ENCODE assay signal across 9 mouse cellular contexts in genomic region chr4:115890066-115890465, GRCm38 (mm10). TPM values are rescaled to one million over a fixed set of nuclear protein-coding genes. Genes with fewer than 3 reads are reported as not detected.
DNase-seq lines count a peak whose midpoint lies in the region; ATAC-seq lines count a peak whose summit lies in the region.
"Had no signal": no experiment of that assay in that cellular context is flagged by ENCODE, and none has a peak within 500 bp of the region (broad histone marks: within the 10 kb centered on the region; RNA-seq: fewer than 3 reads in every experiment).

No protein-coding gene starts in this region.

- no peak overlapping the region for H3K9ac ChIP-seq in heart, embryonic 15.5 days
- peak overlapping the region; percentile 42 for H3K9ac ChIP-seq in hindbrain, embryonic 12.5 days
- peak overlapping the region; percentile 12 for H3K9ac ChIP-seq in midbrain, embryonic 12.5 days (replicated peaks)

- H3K4me2 ChIP-seq in heart, embryonic 15.5 days: peak overlapping the region; percentile 60
- peak overlapping the region; percentile 58 for H3K4me2 ChIP-seq in hindbrain, embryonic 12.5 days (replicated peaks)
- H3K4me2 ChIP-seq in midbrain, embryonic 12.5 days (replicated peaks): peak overlapping the region; percentile 57

- H3K36me3 ChIP-seq in heart, embryonic 15.5 days: no peaks in the 10 kb centered on the region
- H3K36me3 ChIP-seq in hindbrain, embryonic 12.5 days: no peaks in the 10 kb centered on the region
- H3K36me3 ChIP-seq in midbrain, embryonic 12.5 days: no peaks in the 10 kb centered on the region

- no peaks in the 10 kb centered on the region for H3K9me3 ChIP-seq in heart, embryonic 15.5 days (replicated peaks)
- no peaks in the 10 kb centered on the region for H3K9me3 ChIP-seq in hindbrain, embryonic 12.5 days (replicated peaks)
- H3K9me3 ChIP-seq in midbrain, embryonic 12.5 days: no peaks in the 10 kb centered on the region

- H3K27ac ChIP-seq in heart, embryonic 15.5 days: no peak overlapping the region
- no peak overlapping the region for H3K27ac ChIP-seq in hindbrain, embryonic 12.5 days
- H3K27ac ChIP-seq in midbrain, embryonic 12.5 days (replicated peaks): no peak overlapping the region

- no peak for ATAC-seq in heart, embryonic 15.5 days (replicated peaks; ENCODE audit: insufficient number of reproducible peaks, insufficient read depth, low FRiP score, low read depth)
- no peak for ATAC-seq in hindbrain, embryonic 12.5 days (ENCODE audit: low FRiP score)
- ATAC-seq in midbrain, embryonic 12.5 days (ENCODE audit: low FRiP score, low read depth): peak; percentile 45

- 15% methylated on average over 6 of the region's 6 CpGs for WGBS in heart, embryonic 15.5 days
- 11% methylated on average over 6 of the region's 6 CpGs for WGBS in hindbrain, embryonic 12.5 days
- 13% methylated on average over 6 of the region's 6 CpGs for WGBS in midbrain, embryonic 12.5 days

- H3K4me1 ChIP-seq in heart, embryonic 15.5 days (replicated peaks): peaks cover 8% of the 10 kb centered on the region
- H3K4me1 ChIP-seq in hindbrain, embryonic 12.5 days: peaks cover 9% of the 10 kb centered on the region
- H3K4me1 ChIP-seq in midbrain, embryonic 12.5 days: peaks cover 10% of the 10 kb centered on the region

- peaks cover 57% of the 10 kb centered on the region for H3K27me3 ChIP-seq in heart, embryonic 15.5 days
- H3K27me3 ChIP-seq in hindbrain, embryonic 12.5 days: peaks cover 47% of the 10 kb centered on the region
- H3K27me3 ChIP-seq in midbrain, embryonic 12.5 days: peaks cover 54% of the 10 kb centered on the region

- H3K4me3 ChIP-seq in heart, embryonic 15.5 days: peak overlapping the region; percentile 32
- peak overlapping the region; percentile 32 for H3K4me3 ChIP-seq in hindbrain, embryonic 12.5 days
- H3K4me3 ChIP-seq in midbrain, embryonic 12.5 days: peak overlapping the region; percentile 34

- DNase-seq in heart, adult 9 months (ENCODE audit: low spot score in 2 of 2): no peak
- DNase-seq in Muller cell, postnatal 12 days (ENCODE audit: inconsistent ontology term): peak; percentile 24
- DNase-seq in adrenal gland, postnatal 4 days (ENCODE audit: low spot score in 2 of 2): no peak
- no peak for DNase-seq in thymus, postnatal 4 days
- no peak for DNase-seq in ovary, postnatal 10 days (ENCODE audit: low spot score)
- DNase-seq: gastrocnemius, postnatal 14 days had no signal

RNA-seq across cellular contexts. Expression of gene 6430628N08Rik, which starts 0.4 kb away (rescaled TPM):
- polyA plus RNA-seq in heart, embryonic 15.5 days (2015; fragmentation: Nextera tagmentation; extraction: Ambion mirVana): not detected in 2 replicates
- 0.17 TPM in 1 of 2 replicates, not detected in the other for polyA plus RNA-seq in hindbrain, embryonic 12.5 days (2016; fragmentation: Nextera tagmentation; extraction: Ambion mirVana)
- 0.42 and 0.50 TPM in 2 replicates for polyA plus RNA-seq in midbrain, embryonic 12.5 days (2016; fragmentation: Nextera tagmentation; extraction: Ambion mirVana)
- total RNA-seq in adrenal gland, postnatal 4 days (2021): not detected
- total RNA-seq: gastrocnemius, postnatal 14 days had no signal

RNA-seq across cellular contexts. Expression of gene Kncn, which starts 5.9 kb away (rescaled TPM):
- not detected in 2 replicates for polyA plus RNA-seq in heart, embryonic 15.5 days (2015; fragmentation: Nextera tagmentation; extraction: Ambion mirVana)
- polyA plus RNA-seq in hindbrain, embryonic 12.5 days (2016; fragmentation: Nextera tagmentation; extraction: Ambion mirVana): not detected in 2 replicates
- not detected in 2 replicates for polyA plus RNA-seq in midbrain, embryonic 12.5 days (2016; fragmentation: Nextera tagmentation; extraction: Ambion mirVana)
- total RNA-seq in adrenal gland, postnatal 4 days (2021): not detected
- total RNA-seq: gastrocnemius, postnatal 14 days had no signal

RNA-seq across cellular contexts. Expression of gene Dmbx1, which starts 49.7 kb away (rescaled TPM):
- 0.03 and 0.04 TPM in 2 replicates for polyA plus RNA-seq in heart, embryonic 15.5 days (2015; fragmentation: Nextera tagmentation; extraction: Ambion mirVana)
- polyA plus RNA-seq in hindbrain, embryonic 12.5 days (2016; fragmentation: Nextera tagmentation; extraction: Ambion mirVana): 10.1 and 14.7 TPM in 2 replicates
- polyA plus RNA-seq in midbrain, embryonic 12.5 days (2016; fragmentation: Nextera tagmentation; extraction: Ambion mirVana): 18.2 and 18.3 TPM in 2 replicates
- not detected for total RNA-seq in adrenal gland, postnatal 4 days (2021)
- total RNA-seq: gastrocnemius, postnatal 14 days had no signal

RNA-seq across cellular contexts. Expression of gene Mknk1, which starts 51.1 kb away (rescaled TPM):
- 17.3 and 26.9 TPM in 2 replicates for polyA plus RNA-seq in heart, embryonic 15.5 days (2015; fragmentation: Nextera tagmentation; extraction: Ambion mirVana)
- 28.0 and 30.8 TPM in 2 replicates for polyA plus RNA-seq in hindbrain, embryonic 12.5 days (2016; fragmentation: Nextera tagmentation; extraction: Ambion mirVana)
- 28.0 and 30.1 TPM in 2 replicates for polyA plus RNA-seq in midbrain, embryonic 12.5 days (2016; fragmentation: Nextera tagmentation; extraction: Ambion mirVana)
- total RNA-seq in adrenal gland, postnatal 4 days (2021): 10 to 100 TPM; 52.7 to 59.0 TPM

Comparison
In these comparisons a context has a peak if more than half of its experiments do, and no peak if none do; other contexts are left out.
1. RNA of gene Dmbx1, which starts 49.7 kb away (polyA plus RNA-seq): 18.2 to 18.3 TPM in midbrain, embryonic 12.5 days and 10.1 to 14.7 TPM in hindbrain, embryonic 12.5 days; 0.03 to 0.04 TPM in heart, embryonic 15.5 days; every median in the first group is over 10 times any median in the second.
2. Peak in every context shown above with its lines, with median percentiles within 50 percentile points of each other: H3K4me2 ChIP-seq and H3K4me3 ChIP-seq.